Mouse (Mus musculus) MEL (cell line): ENCODE results near the gene Sapcd2. TPM values are rescaled to one million over a fixed set of nuclear protein-coding genes. Genes with fewer than 3 reads are reported as not detected.

Experiments
- DNase-seq: peaks from one replicate; pipeline ENCODE4 v3.0.0; 2011; ENCODE audit warnings: low read depth, low spot score
- H3K27ac ChIP-seq: 2 replicates; pipeline ENCODE4 v1.5.1; 2012; ENCODE audit warnings: low read depth, mild to moderate bottlenecking, control low read depth, low read length, moderate library complexity; ENCODE audit not compliant: control insufficient read depth
- H3K27me3 ChIP-seq, 2 experiments: fragments of 150-350 bp in 1 of 2; sonication (generic) in 1 of 2; 2 replicates each; pipeline ENCODE4 v1.6.1; 2012; ENCODE audit warnings: low read length in 2 of 2, mild to moderate bottlenecking in 2 of 2, improper control_type of control experiment in 1 of 2, moderate library complexity in 1 of 2; ENCODE audit not compliant: insufficient read depth in 2 of 2, control insufficient read depth in 1 of 2
- H3K36me3 ChIP-seq, 2 experiments: 2 replicates each; pipeline ENCODE4 v1.6.1; 2012 to 2014; ENCODE audit warnings: low read length in 2 of 2, improper control_type of control experiment in 1 of 2, inconsistent platforms in 1 of 2, mild to moderate bottlenecking in 1 of 2; ENCODE audit not compliant: insufficient read depth in 2 of 2, control insufficient read depth in 1 of 2
- H3K4me1 ChIP-seq, 2 experiments: fragments of 150-350 bp in 1 of 2; sonication (generic) in 1 of 2; 2 replicates each; pipeline ENCODE4 v1.6.1; 2012; ENCODE audit warnings: low read length in 2 of 2, improper control_type of control experiment in 1 of 2, mild to moderate bottlenecking in 1 of 2; ENCODE audit not compliant: insufficient read depth in 2 of 2, control insufficient read depth in 1 of 2
- H3K4me3 ChIP-seq, 2 experiments: fragments of 150-350 bp in 1 of 2; sonication (generic) in 1 of 2; 2 replicates each; pipeline ENCODE4 v1.5.1; 2012; ENCODE audit warnings: low read depth in 2 of 2, low read length in 2 of 2, mild to moderate bottlenecking in 2 of 2, moderate library complexity in 2 of 2, control low read depth in 1 of 2, improper control_type of control experiment in 1 of 2; ENCODE audit not compliant: control insufficient read depth in 1 of 2, insufficient read depth in 1 of 2
- H3K79me2 ChIP-seq: 2 replicates; pipeline ENCODE4 v1.6.1; 2012; ENCODE audit warnings: mild to moderate bottlenecking, low read length, moderate library complexity; ENCODE audit not compliant: control insufficient read depth, poor library complexity, insufficient read depth
- H3K9ac ChIP-seq: 2 replicates; pipeline ENCODE4 v1.6.1; 2012; ENCODE audit warnings: low read depth, mild to moderate bottlenecking, control low read depth, low read length, moderate library complexity; ENCODE audit not compliant: control insufficient read depth, poor library complexity, severe bottlenecking
- H3K9me3 ChIP-seq: fragments of 150-350 bp; sonication (generic); replicated peaks from 2 replicates; pipeline ENCODE4 v1.6.1; 2012; ENCODE audit warnings: mild to moderate bottlenecking, low read length, improper control_type of control experiment, moderate library complexity; ENCODE audit not compliant: insufficient read depth
- CTCF ChIP-seq, 3 experiments: IDR thresholded peaks in 2 of 3; conservative IDR thresholded peaks in 1 of 3; 2 replicates each; pipeline ENCODE4 v1.5.1; 2011 to 2012; ENCODE audit warnings: low read length in 3 of 3, low read depth in 2 of 3, mild to moderate bottlenecking in 2 of 3, improper control_type of control experiment in 1 of 3, inconsistent platforms in 1 of 3, mixed read lengths in 1 of 3, moderate library complexity in 1 of 3; ENCODE audit not compliant: control insufficient read depth in 1 of 3, insufficient read depth in 1 of 3, poor library complexity in 1 of 3, severe bottlenecking in 1 of 3
- ELF1 ChIP-seq: IDR thresholded peaks from 2 replicates; pipeline ENCODE4 v1.6.1; 2014; ENCODE audit warnings: low read depth, mild to moderate bottlenecking, inconsistent platforms, low read length, improper control_type of control experiment, moderate library complexity
- ETS1 ChIP-seq: IDR thresholded peaks from 2 replicates; pipeline ENCODE4 v1.6.1; 2012; ENCODE audit warnings: low read depth, mild to moderate bottlenecking, inconsistent platforms, low read length, improper control_type of control experiment, moderate library complexity
- GABPA ChIP-seq: IDR thresholded peaks from 2 replicates; pipeline ENCODE4 v1.6.1; 2012; ENCODE audit warnings: low read depth, mild to moderate bottlenecking, inconsistent platforms, low read length, improper control_type of control experiment, moderate library complexity
- GATA1 ChIP-seq: IDR thresholded peaks from 2 replicates; pipeline ENCODE4 v1.6.1; 2011; ENCODE audit warnings: low read depth, low read length, improper control_type of control experiment
- HCFC1 ChIP-seq: IDR thresholded peaks from 2 replicates; pipeline ENCODE4 v1.6.1; 2012; ENCODE audit warnings: low read depth, mild to moderate bottlenecking, inconsistent platforms, low read length, improper control_type of control experiment, moderate library complexity
- JUND ChIP-seq: IDR thresholded peaks from 2 replicates; pipeline ENCODE4 v1.6.1; 2011; ENCODE audit warnings: low read depth, mild to moderate bottlenecking, improper control_type of control experiment, low read length
- MAX ChIP-seq: IDR thresholded peaks from 2 replicates; pipeline ENCODE4 v1.6.1; 2011; ENCODE audit warnings: low read length, improper control_type of control experiment
- MXI1 ChIP-seq: IDR thresholded peaks from 2 replicates; pipeline ENCODE4 v1.6.1; 2011; ENCODE audit warnings: mild to moderate bottlenecking, low read depth, low read length, improper control_type of control experiment
- NRF1 ChIP-seq: IDR thresholded peaks from 2 replicates; pipeline ENCODE4 v1.6.1; 2014; ENCODE audit warnings: low read depth, mild to moderate bottlenecking, inconsistent platforms, low read length, improper control_type of control experiment, moderate library complexity; ENCODE audit not compliant: poor library complexity, insufficient read depth, severe bottlenecking
- POLR2A ChIP-seq, 2 experiments: IDR thresholded peaks; 2 replicates each; pipeline ENCODE4 v1.6.1; 2011 to 2012; ENCODE audit warnings: low read length in 2 of 2, mild to moderate bottlenecking in 2 of 2, control low read depth in 1 of 2, improper control_type of control experiment in 1 of 2, low read depth in 1 of 2, moderate library complexity in 1 of 2; ENCODE audit not compliant: control insufficient read depth in 1 of 2, insufficient read depth in 1 of 2, poor library complexity in 1 of 2
- RAD21 ChIP-seq: IDR thresholded peaks from 2 replicates; pipeline ENCODE4 v1.6.1; 2011; ENCODE audit warnings: mild to moderate bottlenecking, low read depth, low read length, improper control_type of control experiment
- RCOR1 ChIP-seq: IDR thresholded peaks from 2 replicates; pipeline ENCODE4 v1.6.1; 2012; ENCODE audit warnings: low read depth, mild to moderate bottlenecking, inconsistent platforms, low read length, improper control_type of control experiment
- SIN3A ChIP-seq: IDR thresholded peaks from 2 replicates; pipeline ENCODE4 v1.6.1; 2012; ENCODE audit warnings: low read length, improper control_type of control experiment, inconsistent platforms
- SMC3 ChIP-seq: IDR thresholded peaks from 2 replicates; pipeline ENCODE4 v1.6.1; 2011; ENCODE audit warnings: low read depth, low read length, improper control_type of control experiment
- TAL1 ChIP-seq: IDR thresholded peaks from 2 replicates; pipeline ENCODE4 v1.6.1; 2012; ENCODE audit warnings: mild to moderate bottlenecking, inconsistent platforms, low read length, moderate library complexity, mixed read lengths
- TCF12 ChIP-seq: IDR thresholded peaks from 2 replicates; pipeline ENCODE4 v1.6.1; 2014; ENCODE audit warnings: low read depth, mild to moderate bottlenecking, inconsistent platforms, low read length, improper control_type of control experiment, moderate library complexity
- UBTF ChIP-seq: IDR thresholded peaks from 2 replicates; pipeline ENCODE4 v1.6.1; 2012; ENCODE audit warnings: low read depth, mild to moderate bottlenecking, inconsistent platforms, low read length, improper control_type of control experiment, moderate library complexity, borderline replicate concordance; ENCODE audit not compliant: insufficient read depth
- ZC3H11A ChIP-seq: IDR thresholded peaks from 2 replicates; pipeline ENCODE4 v1.6.1; 2012; ENCODE audit warnings: low read depth, mild to moderate bottlenecking, inconsistent platforms, low read length, improper control_type of control experiment
- polyA plus RNA-seq, 2 experiments: library from polyadenylated mRNA; stranded (reverse) in 1 of 2; unstranded in 1 of 2; fragments of >175 nt in 1 of 2; fragments of >200 nt in 1 of 2; gene quantifications; 2 replicates each; pipeline versions ENCODE4 v1.2.1 to v1.2.4; 2012; ENCODE audit warnings: low replicate concordance in 2 of 2, low read depth in 1 of 2; ENCODE audit not compliant: insufficient read length in 2 of 2, insufficient read depth in 1 of 2, missing spikeins in 1 of 2
- total RNA-seq: library from RNA; depleted of rRNA; stranded (reverse); fragments of 300-350 nt; gene quantifications from 2 replicates; pipeline ENCODE4 v1.2.3, GENCODE M21; 2012

Sapcd2 gene
- total and polyA plus RNA-seq, 3 experiments, result 51.9 to 58.2 TPM; not detected in 1

GRCm38 (mm10) chr2:25371764-25372643 lies at the start of gene Sapcd2 (continued):
- TF ChIP-seq TCF12 (peak; percentile 69; the same call in 1 of the 2 replicates), ETS1 (0 out of 2 replicates have a peak, but pooled peaks have one; percentile 15), CTCF (IDR thresholded peaks at IDR 0.05 in 2 of 3, conservative IDR thresholded peaks at IDR 0.05 in 1 of 3; ENCODE audit: control insufficient read depth in 1 of 3, insufficient read depth in 1 of 3, low read depth in 2 of 3, low read length in 3 of 3, poor library complexity in 1 of 3, severe bottlenecking in 1 of 3) (no peak), NRF1 (peak; percentile 30; the same call in 1 of the 2 replicates)

GRCm38 (mm10) chr2:25326036-25326435 lies 46.1 kb upstream of the Sapcd2 start:
- Histone ChIP-seq H3K36me3 (peaks cover 0 to 14% of the 10 kb centered on the region in 2 experiments; a peak in 2 of 4 replicates), H3K9ac (no peak overlapping the region), H3K27ac (no peak overlapping the region), H3K27me3 (no peaks in the 10 kb centered on the region), H3K4me1 (peaks cover 2 to 19% of the 10 kb centered on the region in 2 experiments; a peak in 3 of 4 replicates)
- no peak for DNase-seq
- TF ChIP-seq GABPA, result no peak
- no peak for TF ChIP-seq MAX
- TF ChIP-seq SIN3A, result no peak
- TF ChIP-seq JUND, result no peak
- TF ChIP-seq TAL1, result no peak
- no peak for TF ChIP-seq RCOR1
- TF ChIP-seq ZC3H11A, result no peak
- TF ChIP-seq ETS1, result no peak
- no peak for TF ChIP-seq SMC3
- no peak for TF ChIP-seq GATA1
- no peak for TF ChIP-seq MXI1
- no peak for TF ChIP-seq ELF1
- TF ChIP-seq RAD21, result no peak
- no peak for TF ChIP-seq POLR2A (IDR thresholded peaks at IDR 0.05; ENCODE audit: control insufficient read depth in 1 of 2, insufficient read depth in 1 of 2, low read depth in 1 of 2, low read length in 2 of 2, poor library complexity in 1 of 2)
- TF ChIP-seq, all 39 proteins: peak for 0
- H3K79me2 ChIP-seq, result no peaks in the 10 kb centered on the region
- H3K4me3 ChIP-seq, result no peak overlapping the region
- no peaks in the 10 kb centered on the region for H3K9me3 ChIP-seq

DNA sequence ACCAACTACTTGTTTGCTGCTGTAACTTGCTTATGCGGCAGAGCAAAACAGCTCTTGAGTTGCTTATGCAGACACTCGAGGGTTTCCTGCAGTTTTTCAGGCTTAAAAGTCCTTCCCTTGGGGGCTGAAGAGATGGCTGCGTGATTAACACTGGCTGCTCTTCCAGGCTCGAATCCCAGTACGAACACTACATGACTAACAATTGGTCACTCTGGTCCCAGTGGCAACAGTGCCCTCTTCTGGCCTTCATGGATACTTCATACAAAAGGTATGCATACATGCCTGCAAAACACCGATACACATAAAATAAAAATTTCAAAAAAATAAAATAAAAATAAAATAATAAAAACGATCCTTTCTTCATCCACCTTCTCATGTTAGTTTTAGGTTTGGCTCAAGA lies 43.7 kb upstream of the Sapcd2 start:
- H3K4me1 ChIP-seq, result peaks cover 5 to 21% of the 10 kb centered on the region in 2 experiments
- TF ChIP-seq UBTF, result no peak
- peak; percentile 75 for TF ChIP-seq RAD21
- peak; percentile 81 for TF ChIP-seq SMC3
- TF ChIP-seq ZC3H11A, result peak; percentile 55
- peak; percentile 65 to 81 (median 66) for TF ChIP-seq CTCF (IDR thresholded peaks at IDR 0.05 in 2 of 3, conservative IDR thresholded peaks at IDR 0.05 in 1 of 3; ENCODE audit: control insufficient read depth in 1 of 3, insufficient read depth in 1 of 3, low read depth in 2 of 3, low read length in 3 of 3, poor library complexity in 1 of 3, severe bottlenecking in 1 of 3)
- TF ChIP-seq GABPA, result no peak
- no peak for TF ChIP-seq JUND
- 0 out of 2 replicates have a peak, but pooled peaks have one; percentile 30 for TF ChIP-seq HCFC1
- DNase-seq, result peak; percentile 77
- H3K4me3 ChIP-seq, result no peak overlapping the region
- no peak overlapping the region for H3K27ac ChIP-seq
- no peaks in the 10 kb centered on the region for H3K9me3 ChIP-seq
- no peak overlapping the region for H3K9ac ChIP-seq
- no peaks in the 10 kb centered on the region for H3K27me3 ChIP-seq
- peaks cover 0 to 16% of the 10 kb centered on the region in 2 experiments; a peak in 2 of 4 replicates for H3K36me3 ChIP-seq
- H3K79me2 ChIP-seq, result peaks cover 13% of the 10 kb centered on the region
